Mouse (Mus musculus) heart, postnatal 36 days (tissue): ENCODE measurements around the gene Fnip2. TPM values are rescaled to one million over a fixed set of nuclear protein-coding genes. Genes with fewer than 3 reads are reported as not detected.
A peak's percentile ranks its signal among the peaks of the same experiment; 100 is the strongest.

Experiments
- DNase-seq, 2 experiments: peaks; one replicate each; pipeline ENCODE4 v3.0.0; 2021 to 2022
- intact Hi-C: fragments of 180-260 bp; cut with DNase I; formaldehyde crosslinking; loops from one replicate; pipeline ENCODE4 v1.15.1; 2025
- total RNA-seq, 2 experiments: library from RNA; stranded (reverse); gene quantifications; 2 replicates each; pipeline ENCODE4 v1.2.3; 2021

Fnip2 gene
- total RNA-seq, 2 experiments from 2014 or later: 13.8 to 20.3 TPM

DNA sequence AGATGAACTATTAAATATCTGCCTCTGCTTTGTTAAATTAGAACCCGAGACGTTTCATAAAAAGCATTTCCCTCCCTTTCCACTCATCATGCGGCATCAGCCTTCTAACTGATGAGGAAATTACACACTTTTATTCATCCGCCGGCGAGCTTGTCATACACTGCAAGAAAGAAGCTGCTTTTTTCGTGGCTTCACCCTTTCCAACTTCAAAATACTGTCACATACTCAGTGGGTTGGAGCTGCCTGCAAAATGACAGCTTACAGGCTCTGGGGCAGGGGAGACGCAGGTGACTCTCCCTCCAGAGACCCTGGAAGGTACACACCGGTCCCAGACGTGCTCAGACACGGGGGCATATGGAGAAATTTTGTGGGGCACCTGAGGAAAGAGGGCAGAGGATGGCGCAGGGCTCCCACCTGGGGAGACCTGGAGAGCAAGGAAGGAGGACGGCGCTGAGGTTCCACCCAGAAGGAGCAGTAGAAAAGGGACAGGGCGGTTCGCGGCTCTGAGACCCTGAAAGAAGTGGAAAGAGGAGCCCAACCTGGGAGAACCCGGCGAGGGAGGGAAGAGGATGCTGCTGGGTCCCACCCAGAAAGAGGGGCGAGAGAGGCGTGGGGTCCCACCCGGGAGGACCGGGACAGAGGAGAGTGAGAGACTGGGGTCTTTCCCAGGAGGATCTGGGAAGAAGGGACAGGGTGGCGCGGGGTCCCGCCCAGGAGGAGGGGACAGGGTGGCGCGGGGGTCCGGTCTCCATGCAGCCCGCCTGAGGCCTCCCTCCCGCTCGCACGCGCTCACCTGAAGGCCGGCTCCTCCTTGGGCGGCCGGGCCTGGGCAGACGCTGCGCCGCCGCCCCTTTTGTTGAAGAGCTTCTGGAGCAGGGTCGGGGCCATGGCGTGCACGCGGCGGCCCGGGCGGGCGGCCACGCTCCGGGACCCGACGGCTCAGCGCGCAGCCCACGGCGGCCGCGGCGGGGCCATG, 592 bp downstream of the Fnip2 start:
- DNase-seq: peak; percentile 34 to 38

DNA sequence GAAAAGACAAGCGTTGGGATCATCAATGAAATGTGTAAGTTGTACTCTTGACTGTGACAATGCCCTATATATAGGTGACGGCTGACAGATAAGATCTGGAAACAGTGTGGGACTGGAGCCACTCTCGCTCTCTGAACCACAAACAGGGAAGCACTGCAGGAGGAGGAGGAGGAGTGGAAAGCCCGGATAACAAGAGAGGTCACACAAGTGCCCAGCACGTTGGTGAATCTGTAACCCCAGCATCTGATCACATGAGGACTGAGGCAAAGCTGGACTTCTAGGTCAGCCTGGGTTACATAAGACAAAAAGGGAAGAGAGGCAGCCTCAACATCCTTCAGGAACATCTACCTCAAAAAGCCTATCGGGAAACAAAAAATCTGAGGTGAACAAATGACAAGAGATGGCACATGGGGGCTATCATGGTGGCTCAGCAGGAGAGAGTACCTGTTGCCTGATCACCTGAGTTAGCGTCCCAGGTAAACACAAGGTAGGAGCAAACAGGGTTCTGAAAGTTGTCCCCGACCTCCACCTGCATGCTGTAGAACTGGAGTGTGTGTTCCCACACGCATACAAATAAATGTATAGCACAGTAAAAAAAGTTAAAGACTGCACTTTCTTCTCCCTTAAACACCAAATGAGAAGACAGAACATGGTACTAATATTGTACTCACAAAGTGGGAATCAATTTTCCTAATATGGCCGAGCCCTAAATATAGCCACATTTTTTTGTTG, 2.6 kb downstream of the Fnip2 start:
- DNase-seq: no peak
- intact Hi-C loops: loop anchor here (5.0 kb wide), 1 partner anchor 33 kb away; no protein-coding TSS in a partner anchor

More for the DNA sequence above, 592 bp downstream of the Fnip2 start:
- intact Hi-C loops: loop anchor here (1.0 to 5.0 kb wide), 3 partner anchors 35 to 283 kb away; no protein-coding TSS in a partner anchor

DNA sequence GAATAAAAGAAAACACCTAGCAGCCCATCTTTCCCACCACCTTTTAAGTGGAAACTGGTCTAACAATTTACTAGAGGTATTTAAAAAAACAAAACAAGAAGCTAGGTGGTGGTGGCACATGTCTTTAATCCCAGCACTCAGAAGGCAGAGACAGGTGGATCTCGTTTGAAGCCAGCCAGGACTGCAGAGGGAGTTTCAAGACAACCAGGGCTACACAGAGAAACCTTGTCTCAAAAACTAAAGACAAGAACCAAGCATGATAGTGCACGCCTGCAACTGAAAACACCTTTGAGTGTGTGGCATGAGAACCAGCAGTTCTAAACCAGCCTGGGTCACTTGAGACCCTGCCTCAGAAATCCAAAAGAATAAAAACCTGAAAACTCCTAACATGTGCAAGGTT, 4.1 kb downstream of the Fnip2 start:
- intact Hi-C loops: no loop called here

DNA sequence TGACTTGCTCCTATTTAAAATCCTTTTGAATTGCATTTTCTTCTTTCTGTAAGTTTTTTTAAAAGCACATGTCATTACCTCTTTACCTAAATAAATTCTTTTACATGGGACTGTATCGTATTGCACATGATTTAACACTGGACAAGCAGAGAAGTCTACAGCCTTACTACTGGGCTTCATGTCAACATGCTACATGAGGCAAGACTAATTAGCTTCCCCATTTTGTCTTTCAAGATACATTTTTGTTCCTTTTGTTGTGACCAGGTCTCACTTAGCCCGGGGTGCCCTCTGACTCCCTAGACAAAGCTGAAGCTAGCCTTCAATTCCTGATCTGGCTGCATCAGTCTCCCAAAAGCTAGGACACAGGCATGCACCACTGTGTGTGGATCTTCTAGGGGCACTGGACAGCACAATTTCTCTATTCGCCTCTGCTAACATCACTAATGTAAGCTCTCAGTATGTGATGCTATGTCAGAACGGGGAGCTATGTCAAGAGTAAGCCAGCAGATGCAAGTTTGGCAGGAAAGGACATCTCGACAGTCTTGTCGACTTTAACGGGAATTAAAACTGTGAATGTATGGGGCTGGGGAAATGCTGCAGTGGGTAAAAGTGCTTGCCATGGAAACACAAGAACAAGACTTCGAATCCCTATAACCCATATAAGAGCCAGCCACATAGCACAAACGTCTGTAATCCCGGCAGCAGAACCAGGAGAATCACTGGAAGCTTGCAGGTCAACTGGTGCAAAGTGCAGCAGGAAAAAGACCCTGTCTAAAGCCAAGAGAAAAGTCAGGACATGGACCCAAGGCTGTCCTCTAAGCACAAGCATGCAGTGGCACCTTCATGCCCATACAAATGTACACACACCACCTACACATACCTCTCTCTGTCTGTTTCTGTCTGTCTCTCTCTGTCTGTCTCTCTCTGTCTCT, 5.5 kb downstream of the Fnip2 start:
- no peak for DNase-seq
- intact Hi-C loops: no loop called here

More for the DNA sequence above, 4.1 kb downstream of the Fnip2 start:
- no peak for DNase-seq

DNA sequence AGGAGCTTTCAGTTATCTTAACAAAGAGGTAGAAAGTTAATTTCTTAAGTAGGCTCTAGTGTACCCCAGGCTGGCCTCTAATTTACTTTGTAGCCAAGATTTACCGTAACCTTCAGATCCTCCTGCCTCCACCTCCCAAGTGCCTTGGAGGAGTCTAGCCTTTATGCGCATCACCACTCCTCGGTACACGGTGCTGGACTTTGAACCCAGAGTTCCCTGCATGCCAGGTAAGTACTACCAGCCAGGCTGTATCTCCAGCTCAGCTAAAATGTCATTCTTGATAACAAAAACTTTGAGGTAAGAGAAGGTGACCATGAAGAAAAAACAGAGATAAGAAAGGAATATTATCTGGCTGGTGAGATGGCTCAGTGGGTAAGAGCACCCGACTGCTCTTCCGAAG, 7.0 kb downstream of the Fnip2 start:
- intact Hi-C loops: no loop called here
- no peak for DNase-seq

DNA sequence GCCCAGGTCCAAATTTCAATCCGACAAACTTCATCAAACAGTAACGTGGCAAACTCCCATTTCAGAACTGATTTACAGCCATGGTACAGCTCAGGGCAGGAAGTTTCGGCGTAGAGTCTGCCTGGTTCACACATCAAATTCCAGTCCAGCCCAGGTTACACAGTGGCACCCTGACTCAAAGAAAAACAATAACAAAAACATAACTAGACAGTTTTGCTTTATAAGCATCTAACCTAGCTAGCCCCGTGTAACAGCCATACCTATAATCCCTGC, 7.9 kb downstream of the Fnip2 start:
- intact Hi-C loops: no loop called here

DNA sequence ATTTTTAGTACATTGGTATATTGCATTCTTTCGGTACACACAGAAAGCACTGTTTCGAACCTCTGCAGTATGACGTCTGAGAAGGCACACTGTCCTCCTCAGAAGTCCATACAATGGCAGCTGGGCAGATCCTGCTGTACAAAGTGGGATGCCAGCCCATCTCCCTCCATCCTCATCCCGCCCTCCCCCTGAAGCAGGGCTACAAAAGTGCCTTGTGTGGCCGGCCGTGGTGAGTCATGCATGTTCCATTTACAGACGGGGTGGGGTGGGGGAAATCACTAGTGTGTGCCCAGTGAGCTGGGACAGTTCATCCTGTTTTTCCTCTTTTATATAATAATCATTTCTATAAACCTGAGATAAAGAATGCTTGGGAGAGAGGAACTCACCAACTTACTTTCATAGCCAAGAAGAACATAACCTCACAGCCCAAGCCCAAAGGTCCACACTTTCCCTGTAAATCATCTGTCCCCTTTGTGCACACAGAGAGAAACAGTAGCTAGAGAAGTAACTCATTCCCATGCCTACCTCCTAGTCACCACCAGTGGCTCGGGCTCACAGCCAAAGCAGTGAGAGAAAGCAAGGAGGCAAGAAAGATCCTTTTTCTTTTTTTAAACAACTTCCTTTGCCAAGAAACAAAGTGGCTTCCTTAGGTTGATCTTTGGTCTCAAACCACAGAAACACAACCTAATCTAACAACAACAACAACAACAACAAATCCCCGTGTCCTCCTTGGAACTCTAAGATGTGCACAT, 8.4 kb downstream of the Fnip2 start:
- peak in 1 of 2 experiments; percentile 32 for DNase-seq

More for the DNA sequence above, 7.9 kb downstream of the Fnip2 start:
- no peak for DNase-seq

DNA sequence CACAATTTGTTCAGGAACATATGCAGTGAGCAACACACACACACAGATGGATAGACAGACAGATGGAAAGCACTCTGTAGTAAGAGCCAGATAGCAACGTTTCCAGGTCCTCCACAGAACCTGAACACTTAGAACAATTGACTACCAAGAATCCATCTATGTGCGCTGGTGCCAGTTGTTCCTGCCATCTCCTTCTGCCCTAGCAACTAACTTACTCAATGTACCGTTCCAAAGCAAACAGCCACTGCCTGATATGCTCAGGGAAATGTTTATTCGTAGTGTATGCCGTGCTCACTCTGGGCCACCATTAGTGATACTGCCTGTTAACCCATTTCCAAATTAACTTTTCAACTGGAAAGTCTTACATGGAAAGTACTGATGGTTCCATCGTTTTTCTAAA, 12.5 kb downstream of the Fnip2 start:
- intact Hi-C loops: no loop called here

More for the DNA sequence above, 8.4 kb downstream of the Fnip2 start:
- intact Hi-C loops: no loop called here

DNA sequence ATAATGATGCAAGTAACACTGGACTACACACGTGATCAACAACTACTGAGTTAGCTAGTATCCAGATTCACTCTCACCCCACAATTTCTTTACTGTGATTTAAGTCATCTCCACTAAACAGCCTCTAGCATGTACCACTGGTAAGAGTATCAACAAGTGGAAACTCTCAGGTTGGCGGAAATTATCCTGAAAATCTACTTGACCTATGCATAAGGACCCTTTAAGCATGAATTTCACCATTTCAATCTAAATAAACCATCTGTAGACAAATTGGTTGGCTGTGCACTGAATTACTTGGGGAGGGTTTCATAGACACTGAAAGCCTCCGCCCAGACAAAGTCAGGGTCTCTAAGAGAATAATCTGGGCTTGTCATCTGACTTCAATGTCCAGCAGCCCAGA, 13.8 kb downstream of the Fnip2 start:
- intact Hi-C loops: no loop called here
- no peak for DNase-seq

More for the DNA sequence above, 12.5 kb downstream of the Fnip2 start:
- no peak for DNase-seq

DNA sequence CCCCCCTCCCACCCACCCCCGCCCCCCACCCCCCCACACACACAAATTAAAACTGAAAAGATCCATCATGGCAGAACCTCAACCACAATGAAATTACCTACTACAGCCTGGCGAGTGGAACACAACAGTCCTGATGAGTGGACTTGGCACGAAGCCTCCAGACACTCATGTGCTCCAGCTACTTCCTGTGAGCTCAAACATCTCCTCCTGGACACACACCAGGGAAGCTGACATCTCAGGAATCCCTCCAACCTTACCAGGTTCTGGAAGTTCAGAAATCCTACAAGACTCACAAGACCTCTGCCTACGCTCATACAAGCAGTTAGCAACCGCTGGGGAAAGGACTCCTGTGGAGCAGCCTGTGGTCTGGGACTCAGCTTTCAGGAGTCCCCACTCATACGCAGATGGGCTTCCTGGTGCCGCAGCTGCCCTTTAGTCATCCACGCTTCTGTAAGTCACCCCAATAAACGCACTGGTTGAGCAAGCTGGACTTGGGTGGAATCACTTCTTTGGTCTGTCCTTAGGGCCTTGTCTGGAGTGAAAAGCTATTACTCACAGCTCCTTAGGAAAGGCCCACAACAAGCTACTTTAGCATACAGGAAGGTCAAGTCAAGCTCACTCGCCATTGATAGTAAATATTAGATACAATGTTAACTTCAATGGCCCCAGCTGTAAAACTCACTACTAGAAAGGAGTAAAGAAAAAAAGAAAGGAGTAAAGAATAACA, 15.6 kb downstream of the Fnip2 start:
- no peak for DNase-seq
- intact Hi-C loops: no loop called here

DNA sequence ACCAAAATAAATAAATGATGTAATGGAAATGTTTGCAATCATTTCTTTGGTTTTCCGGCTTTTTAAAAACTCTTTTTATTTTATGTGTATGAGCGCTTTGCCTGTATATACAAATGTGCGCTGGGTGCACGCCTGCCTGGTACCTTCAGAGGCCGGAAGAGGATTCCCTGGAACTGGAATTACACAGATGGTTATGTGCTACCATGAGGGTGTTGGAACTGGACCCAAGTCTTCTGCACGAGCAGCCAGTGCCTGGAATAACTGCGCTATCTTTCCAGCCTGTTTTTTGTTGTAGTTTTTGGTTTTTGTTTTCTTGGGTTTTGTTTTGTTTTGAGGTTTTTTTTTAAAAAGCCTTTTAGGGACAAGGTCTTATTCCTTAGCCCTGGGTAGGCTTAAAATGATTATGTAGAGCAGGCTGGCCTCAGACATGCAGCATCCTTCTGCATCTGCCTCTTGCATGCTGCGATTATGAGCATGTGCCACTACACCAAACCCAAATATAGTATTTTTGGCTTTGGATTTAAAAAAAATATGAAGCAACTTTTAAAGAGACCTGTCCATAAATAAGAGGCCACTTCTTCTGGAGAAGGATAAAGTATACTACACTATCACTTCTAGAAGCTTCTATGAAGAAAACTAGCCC, 17.7 kb downstream of the Fnip2 start:
- intact Hi-C loops: no loop called here
- DNase-seq: no peak

DNA sequence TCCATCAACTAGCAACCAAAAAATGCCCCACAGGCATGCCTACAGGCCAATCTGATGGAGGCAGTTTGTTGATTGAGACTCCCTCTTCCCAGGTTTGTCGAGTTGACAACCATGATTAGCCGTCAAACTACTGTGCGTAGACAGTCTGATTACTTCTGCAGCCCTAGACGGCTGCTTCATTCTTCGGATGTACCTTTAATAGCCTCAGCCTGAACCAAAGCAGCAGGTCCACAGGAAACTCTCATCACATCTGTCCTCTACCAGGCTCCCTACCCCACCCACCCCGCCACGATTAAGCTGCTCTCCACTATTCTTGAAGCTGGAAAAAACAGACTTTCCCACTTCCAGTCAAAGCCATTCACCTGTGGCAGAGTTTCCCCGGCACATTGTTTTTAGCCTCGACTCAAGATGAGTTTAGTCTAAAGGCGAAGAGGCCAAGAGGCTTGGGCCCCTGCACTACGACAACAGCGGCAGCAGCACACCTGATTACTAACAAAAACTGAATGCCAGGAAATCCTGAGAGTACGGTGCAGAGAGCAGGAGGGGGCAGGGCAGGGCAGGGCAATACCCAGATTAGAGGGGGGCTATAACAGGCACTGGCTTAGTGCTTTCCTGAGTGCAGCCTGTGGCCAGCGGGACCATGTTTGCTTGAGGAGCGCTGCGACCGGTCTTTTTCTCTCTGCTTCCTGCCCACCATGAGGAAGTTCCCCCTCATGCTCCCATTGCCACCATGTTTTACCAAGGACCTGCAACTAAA, 18.7 kb downstream of the Fnip2 start:
- no peak for DNase-seq
- intact Hi-C loops: no loop called here

DNA sequence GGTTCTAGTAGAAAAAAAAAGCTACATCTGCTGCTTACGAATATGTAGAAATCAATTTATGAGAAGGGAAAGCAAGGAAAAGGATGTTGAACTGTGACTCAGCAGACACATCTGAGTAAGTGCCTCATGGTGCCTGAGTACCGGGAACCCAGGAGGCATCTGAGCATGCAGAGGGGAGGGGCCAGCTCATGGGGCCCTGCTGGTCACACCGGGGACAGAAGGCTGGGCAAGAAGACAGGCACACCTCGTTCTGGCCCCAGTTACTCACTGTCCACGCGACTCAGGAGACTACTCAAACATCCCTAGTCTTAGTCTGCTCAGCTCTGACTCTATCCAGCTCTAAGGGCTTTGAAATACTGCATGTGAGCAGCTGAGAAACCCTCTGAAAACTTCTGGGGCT, 25.0 kb downstream of the Fnip2 start:
- intact Hi-C loops: no loop called here
- DNase-seq: no peak

DNA sequence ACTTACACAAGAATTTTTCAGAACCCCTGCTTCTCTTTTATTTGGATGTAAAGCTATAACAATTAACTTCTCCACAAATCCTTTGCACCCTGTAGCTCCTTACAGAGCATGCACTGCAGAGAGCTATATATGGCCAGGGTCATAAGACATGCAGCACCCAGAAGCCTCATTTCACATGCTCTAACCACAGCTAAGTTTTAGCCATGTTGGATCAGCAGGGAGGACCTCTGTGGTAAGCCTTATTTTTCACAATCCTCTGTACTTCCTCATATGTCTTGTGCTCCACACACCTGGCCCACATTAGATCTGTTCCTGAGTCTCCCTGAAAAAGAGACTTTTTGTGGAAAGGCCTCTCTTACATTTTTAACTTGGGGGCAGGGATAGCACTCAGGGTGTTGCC, 27.9 kb downstream of the Fnip2 start:
- intact Hi-C loops: no loop called here
- DNase-seq: no peak

DNA sequence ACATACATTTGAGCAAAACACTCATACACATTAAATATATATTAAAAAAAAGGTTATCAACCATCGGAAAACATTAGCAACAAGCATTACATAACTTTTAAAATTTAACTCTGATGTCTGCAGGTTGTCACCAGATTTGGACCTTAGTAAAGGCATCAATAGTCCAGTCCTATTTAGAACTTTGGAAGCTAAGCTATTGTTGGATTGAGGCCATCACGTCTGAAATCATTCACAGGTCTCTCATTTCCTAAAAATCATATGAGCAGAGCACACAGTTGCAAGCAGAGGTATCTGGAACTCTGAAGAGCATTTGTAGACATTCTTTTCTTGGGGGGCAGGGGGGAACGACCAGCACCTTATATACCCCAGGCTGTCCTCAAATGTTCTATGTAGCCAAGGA, 28.5 kb downstream of the Fnip2 start:
- no peak for DNase-seq
- intact Hi-C loops: no loop called here

DNA sequence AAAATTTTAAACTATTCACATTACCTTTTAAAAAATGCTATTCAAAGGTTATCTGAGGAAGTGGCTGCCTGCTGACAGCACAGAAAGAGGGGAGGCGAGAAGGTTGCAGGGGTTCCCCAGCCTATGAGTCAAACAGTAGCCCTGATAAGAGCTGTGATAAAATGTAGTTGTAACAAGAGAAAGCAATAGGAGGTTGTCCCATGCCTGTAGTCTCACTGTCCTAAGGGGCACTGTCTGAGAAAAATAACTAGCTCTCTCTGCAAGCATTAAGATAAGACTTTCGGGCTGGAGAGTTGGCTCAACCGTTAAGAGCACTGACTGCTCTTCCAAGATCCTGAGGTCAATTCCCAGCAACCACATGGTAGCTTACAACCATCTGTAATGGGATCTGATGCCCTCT, 29.3 kb downstream of the Fnip2 start:
- intact Hi-C loops: no loop called here
- DNase-seq: no peak

DNA sequence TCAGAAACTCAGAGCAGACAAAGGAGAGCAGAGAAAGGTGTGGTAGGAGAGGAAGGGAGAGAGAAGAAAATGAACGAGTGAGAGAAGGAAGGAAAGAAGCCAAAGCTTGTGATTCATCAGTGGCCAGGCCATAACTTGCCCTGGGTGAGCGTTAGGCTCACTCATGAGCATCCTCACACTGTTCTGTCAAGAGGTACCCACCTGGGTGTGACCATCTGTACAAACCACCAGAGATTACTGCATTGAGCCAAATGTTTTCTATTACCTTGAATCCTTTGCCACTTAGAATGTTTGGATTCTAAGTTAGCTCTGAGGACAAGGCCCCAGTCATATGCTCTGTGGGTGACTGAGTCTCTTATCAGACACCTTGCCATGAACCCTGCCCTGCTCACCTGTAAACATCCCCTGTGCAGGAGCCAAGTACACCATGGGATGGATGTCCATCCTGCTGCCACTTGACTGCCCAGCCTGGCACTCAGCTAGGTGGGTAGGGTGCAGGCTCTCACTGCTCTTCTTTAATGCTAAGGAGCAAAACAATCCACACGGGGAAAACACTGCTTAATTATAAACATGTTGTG, 29.9 kb downstream of the Fnip2 start:
- intact Hi-C loops: no loop called here
- no peak for DNase-seq

DNA sequence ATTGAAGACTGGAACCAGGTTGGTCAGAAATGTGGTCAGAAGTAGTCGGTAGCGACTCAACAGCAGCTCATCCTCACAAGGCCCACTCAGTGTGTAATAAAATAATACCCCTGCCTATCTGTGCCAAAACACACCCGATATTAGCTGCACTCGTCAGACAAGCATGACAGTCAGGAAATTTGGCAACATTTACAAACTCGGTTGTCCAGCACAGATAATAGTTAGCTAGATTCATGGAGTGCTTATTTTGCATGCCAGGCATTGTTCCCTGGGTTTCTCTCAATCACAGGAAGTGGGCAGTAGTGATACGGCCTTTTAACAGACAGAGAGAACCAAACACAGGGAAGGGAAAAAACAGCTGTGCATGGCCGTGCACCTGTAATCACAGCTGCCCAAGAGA, 30.6 kb downstream of the Fnip2 start:
- no peak for DNase-seq
- intact Hi-C loops: no loop called here
